Mouse (Mus musculus): ENCODE measurements at regions not wholly inside any gene's neighbourhood (a gene's known extent, or its start where the extent isn't known, plus 50 kb on each side); places are given as distances from the start of the nearest gene placed in this dataset.
"Not testable (repeated sequence)": the region's sequence is repeated elsewhere in the genome, so short reads cannot be mapped to it uniquely, and the experiment has no call there.

GRCm38 (mm10) chrX:93888480-93888879, 56.5 kb upstream of the Pdk3 start:
- CTCF ChIA-PET, result no interaction called here

- CTCF ChIA-PET, result no interaction called here
Measured at GRCm38 (mm10) chrX:93888966-93889365, 57.0 kb upstream of the Pdk3 start.

DNA sequence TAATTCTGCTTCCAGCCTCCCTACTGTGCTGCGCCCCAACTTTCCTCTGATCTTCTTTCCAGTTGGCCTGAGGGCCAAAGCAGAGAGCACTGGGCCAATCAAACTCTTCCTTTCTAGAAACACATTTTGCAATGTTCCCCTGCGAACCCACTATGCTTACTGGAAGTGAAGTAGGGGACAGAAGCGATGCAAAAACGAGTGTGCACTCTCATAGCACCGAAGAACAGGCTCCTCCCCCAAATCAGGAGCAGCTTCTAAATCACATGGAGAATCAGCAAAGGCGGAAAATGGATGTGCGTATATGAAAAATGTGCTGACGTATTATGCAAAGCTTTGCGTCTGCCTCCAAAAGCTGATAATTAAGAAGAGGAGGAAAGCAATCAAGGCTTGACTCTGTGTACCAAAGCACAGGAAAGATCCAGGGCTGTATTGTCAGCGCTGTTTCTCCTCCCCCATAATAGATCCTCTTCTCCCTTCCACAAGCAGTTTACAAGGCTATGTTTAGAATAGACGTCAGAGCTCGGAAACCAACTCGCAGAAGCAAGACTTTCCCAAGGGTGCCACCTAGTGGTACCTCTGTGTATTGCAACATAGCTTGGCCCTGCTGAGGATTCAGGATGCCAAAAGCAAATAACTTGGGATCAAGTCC, 57.5 kb upstream of the Pdk3 start:
- CTCF ChIA-PET, result interaction anchor here (0.7 to 1.6 kb wide), 2 partner anchors 45 to 95 kb away, joined by 3 read pairs; no protein-coding TSS in a partner anchor

DNA sequence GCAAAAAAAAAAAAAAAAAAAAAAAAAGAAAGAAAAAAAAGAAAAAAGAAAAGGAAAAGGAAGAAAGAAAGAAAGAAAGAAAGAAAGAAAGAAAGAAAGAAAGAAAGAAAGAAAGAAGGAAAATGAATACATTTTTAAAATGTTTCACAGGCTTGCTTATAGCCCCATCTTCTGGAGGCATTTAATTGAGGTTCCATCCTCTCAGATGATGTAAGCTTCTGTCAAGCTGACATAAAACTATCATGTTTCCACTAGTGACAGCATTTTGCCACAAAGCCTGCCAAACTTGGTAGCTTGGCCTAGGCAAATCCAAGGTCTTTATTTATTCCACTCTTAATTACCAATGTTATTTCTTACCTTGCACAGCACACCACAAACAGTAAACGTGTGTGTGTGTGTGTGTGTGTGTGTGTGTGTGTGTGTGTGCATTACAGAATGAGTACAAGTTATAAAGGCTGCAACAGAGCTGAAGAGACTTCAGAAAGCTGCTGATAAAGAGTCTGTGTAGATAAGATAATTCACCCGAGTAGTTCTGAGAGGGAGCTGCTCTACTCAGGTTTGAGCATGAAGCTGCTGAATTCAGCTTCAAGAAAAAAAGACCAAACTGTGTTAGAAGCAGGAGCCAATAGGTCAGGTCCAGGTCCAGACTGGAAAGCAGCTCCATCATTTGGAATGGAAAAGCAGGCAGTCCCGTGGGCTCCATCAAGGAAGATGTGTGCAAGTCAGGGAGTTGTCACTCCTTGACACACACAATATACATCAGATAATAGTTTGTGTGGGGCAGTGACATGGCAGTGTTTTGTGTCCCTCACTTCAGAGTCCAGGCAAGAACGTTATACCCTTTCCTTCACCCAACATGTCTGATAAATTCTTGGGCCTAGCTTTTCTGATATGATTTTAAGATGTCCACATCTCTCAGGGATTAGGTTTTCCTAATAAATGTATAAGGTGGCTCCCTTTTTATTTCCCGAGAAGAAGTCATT, 65.1 kb upstream of the Pdk3 start:
- CTCF ChIA-PET, result interaction anchor here (0.7 kb wide), 1 partner anchor 424 kb away, joined by 4 read pairs; no protein-coding TSS in a partner anchor

DNA sequence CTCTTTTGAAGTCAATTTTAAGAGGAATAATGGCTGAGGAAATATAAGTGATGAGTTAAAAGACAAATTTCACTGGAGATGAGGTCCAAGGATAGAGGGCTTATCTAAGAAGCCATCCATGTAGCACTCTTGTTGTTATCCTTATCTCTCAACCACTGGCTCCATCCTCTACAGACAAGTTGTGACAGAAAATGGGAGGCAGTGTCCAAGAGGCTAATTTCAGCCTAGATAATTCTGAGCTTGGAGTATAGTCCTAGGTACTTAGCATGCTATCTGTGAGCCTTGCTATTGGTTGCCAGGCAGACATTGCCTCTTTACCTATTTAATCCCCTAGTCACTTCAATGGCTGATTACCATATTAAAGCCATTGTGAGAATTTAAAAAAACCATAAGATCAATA, 65.2 kb upstream of the AU015836 start:
- CTCF ChIA-PET, result no interaction called here

GRCm38 (mm10) chrX:93905531-93905930, 62.9 kb upstream of the AU015836 start:
- CTCF ChIA-PET, result no interaction called here

GRCm38 (mm10) chrX:93911087-93911840, 57.2 kb upstream of the AU015836 start:
- CTCF ChIA-PET, result no interaction called here

- CTCF ChIA-PET, result no interaction called here
Measured at GRCm38 (mm10) chrX:93915548-93915947, 52.9 kb upstream of the AU015836 start.

DNA sequence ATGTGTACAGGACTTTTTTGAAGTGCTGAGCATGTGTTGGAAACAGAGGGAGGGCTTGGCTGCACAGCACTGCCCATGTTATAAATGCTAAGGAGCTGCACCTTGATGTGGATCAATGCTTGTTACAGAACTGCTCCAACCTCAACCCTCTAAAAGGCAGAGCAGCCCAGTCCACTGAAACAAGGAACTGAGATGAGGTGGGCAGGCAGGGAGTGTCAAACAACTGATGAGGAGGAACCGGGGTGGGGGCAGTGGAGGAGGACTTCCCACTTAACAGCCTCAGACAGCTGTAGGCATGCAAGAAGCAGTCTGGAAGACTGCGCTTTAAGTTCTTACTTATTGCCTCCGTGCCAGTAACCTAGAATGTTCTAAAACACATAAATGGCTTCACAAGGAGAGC, 51.1 kb upstream of the AU015836 start:
- CTCF ChIA-PET, result not testable (repeated sequence)
